Mouse (Mus musculus): ENCODE data around the gene Tapbpl. TPM values are rescaled to one million over a fixed set of nuclear protein-coding genes. Genes with fewer than 3 reads are reported as not detected.

Tapbpl gene
- 10 to 100 TPM; 27.1 to 28.1 TPM for total RNA-seq (2023)

GRCm38 (mm10) chr6:125231117-125232044 lies at the start of gene Tapbpl:
Gene Tapbpl, minus strand, starts transcription at chr6:125231860.

GRCm38 (mm10) chr6:125236782-125237181 lies 5.1 kb upstream of the Tapbpl start, which contains the start of gene Cd27:
Gene Cd27, minus strand, starts transcription at chr6:125237010.

GRCm38 (mm10) chr6:125215148-125215954 lies 16.3 kb downstream of the Tapbpl start, which contains the start of gene Vamp1:
Gene Vamp1, plus strand, starts transcription at chr6:125215551.

DNA sequence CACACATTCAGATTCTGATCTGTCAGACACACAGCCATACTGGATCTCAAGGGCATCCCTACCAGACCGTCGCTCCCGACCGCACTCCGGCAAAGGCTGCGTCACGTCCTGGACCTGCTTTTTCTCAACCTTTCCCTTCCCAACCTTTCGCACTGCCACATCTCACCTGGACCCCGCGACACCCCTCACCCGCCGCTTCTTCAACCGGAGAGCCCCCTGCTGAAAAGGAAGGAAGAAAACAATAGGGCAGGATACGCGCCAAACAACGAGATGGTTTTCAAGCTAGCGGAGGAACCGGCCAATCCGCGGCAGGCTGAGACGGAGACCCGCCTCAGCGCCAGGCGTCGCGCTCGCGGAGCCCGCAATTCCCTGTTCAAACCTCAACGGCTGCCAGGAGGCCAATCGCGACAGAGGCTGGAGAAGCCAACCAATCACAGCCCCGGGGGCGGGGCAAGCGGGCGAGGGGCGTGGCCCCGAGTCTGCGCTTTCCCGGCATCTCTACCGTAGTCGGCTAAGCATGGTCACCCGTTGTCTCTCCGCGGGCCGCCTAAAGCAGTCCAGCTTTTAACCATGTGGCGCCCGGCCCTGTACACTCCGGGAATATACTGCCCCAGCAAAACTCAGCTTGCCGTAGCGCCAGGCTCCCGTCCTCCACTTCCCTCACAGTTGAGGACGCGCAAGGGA lies 40.2 kb downstream of the Tapbpl start, which contains the start of the genes Ncapd2 and Mrpl51:
Gene Ncapd2 (minus strand): TSS at position 370 of the 684 bp plus-strand sequence.
Gene Mrpl51 (plus strand): TSS at position 470 of the 684 bp plus-strand sequence.

Other genes starting within 250 kb of the Tapbpl start
- gene Pianp, start 235.2 kb downstream of the Tapbpl start, total RNA-seq (2023): under 1 TPM; 0.27 to 0.55 TPM
- 100 to 1,000 TPM in 1 of 2 experiments, 10 to 100 TPM in 1; 96.6 to 114 TPM for gene Zfp384, start 222.7 kb downstream of the Tapbpl start, total RNA-seq (2023)
- gene Ing4, start 192.1 kb downstream of the Tapbpl start, total RNA-seq (2023): 100 to 1,000 TPM in 1 of 2 experiments, 10 to 100 TPM in 1; 97.1 to 108 TPM
- 10 to 100 TPM; 19.3 to 21.8 TPM for gene Acrbp, start 182.2 kb downstream of the Tapbpl start, total RNA-seq (2023)
- 10 to 100 TPM; 20.3 to 22.2 TPM for gene Lpar5, start 163.9 kb downstream of the Tapbpl start, total RNA-seq (2023)
- 100 to 1,000 TPM; 359 to 376 TPM for gene Chd4, start 135.9 kb downstream of the Tapbpl start, total RNA-seq (2023)
- 10 to 100 TPM; 36.5 to 40.2 TPM for gene Nop2, start 100.0 kb downstream of the Tapbpl start, total RNA-seq (2023)
- gene Iffo1, start 86.6 kb downstream of the Tapbpl start, total RNA-seq (2023): 10 to 100 TPM; 40.3 to 48.0 TPM
- 100 to 1,000 TPM; 404 to 406 TPM for gene Gapdh, start 65.4 kb downstream of the Tapbpl start, total RNA-seq (2023)
- gene Ncapd2, start 40.2 kb downstream of the Tapbpl start, total RNA-seq (2023): 10 to 100 TPM; 48.4 to 60.1 TPM
- gene Mrpl51, start 40.1 kb downstream of the Tapbpl start, total RNA-seq (2023): 10 to 100 TPM; 31.0 to 32.7 TPM
- gene Vamp1, start 16.3 kb downstream of the Tapbpl start, total RNA-seq (2023): 10 to 100 TPM; 74.4 to 91.1 TPM
- gene Cd27, start 5.2 kb upstream of the Tapbpl start, total RNA-seq (2023): 1 to 10 TPM in 1 of 2 experiments, under 1 TPM in 1; 0.68 to 3.3 TPM
- not detected for gene Tuba3a, start 54.2 kb upstream of the Tapbpl start, total RNA-seq (2023)
- under 1 TPM in 1 of 2 experiments, not detected in 1; 0.99 TPM for gene Ltbr, start 82.0 kb upstream of the Tapbpl start, total RNA-seq (2023)
- gene Scnn1a, start 88.8 kb upstream of the Tapbpl start, total RNA-seq (2023): not detected
- 1 to 10 TPM; 1.1 to 1.2 TPM for gene Tnfrsf1a, start 117.5 kb upstream of the Tapbpl start, total RNA-seq (2023)
- gene Plekhg6, start 148.9 kb upstream of the Tapbpl start, total RNA-seq (2023): not detected